Mouse (Mus musculus): ENCODE measurements around the gene Phldb2. TPM values are rescaled to one million over a fixed set of nuclear protein-coding genes. Genes with fewer than 3 reads are reported as not detected.

Gene Phldb2
- polyA plus RNA-seq, 1 experiment from 2014 or later = 7.2 TPM

DNA sequence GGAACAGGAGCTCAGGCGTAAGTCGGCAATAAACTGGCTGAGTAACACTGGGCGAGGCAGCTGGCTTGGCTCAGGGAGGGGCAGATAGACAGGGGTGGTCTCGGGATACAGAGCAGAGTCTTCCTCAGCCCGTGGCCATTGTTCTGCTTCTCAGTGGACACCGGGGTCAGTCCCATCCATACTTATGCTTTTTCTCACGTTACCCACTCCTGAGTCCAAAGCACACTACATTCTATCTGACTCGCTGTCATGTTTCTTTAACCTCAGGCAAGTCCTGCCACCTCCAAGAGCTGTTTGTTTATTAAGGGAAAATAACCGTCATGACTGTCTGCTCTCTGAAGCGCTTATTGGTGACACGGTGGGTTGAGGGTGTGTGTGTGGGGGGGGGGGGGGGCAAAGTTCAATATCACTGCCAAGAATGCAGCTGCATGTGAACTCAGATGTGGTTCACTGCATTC, 8.2 kb downstream of the Phldb2 start:
- WGBS = 50% methylated on average over 11 of the region's 11 CpGs
- Histone ChIP-seq H3K36me3 (no peaks in the 10 kb centered on the region), H3K27ac (replicated peaks) (no peak overlapping the region), H3K9ac (no peak overlapping the region), H3K4me2 (no peak overlapping the region), H3K27me3 (no peaks in the 10 kb centered on the region), H3K4me3 (no peak overlapping the region), H3K9me3 (no peaks in the 10 kb centered on the region), H3K4me1 (replicated peaks) (no peaks in the 10 kb centered on the region)
- ATAC-seq (ENCODE audit: low FRiP score, low read depth) = no peak

DNA sequence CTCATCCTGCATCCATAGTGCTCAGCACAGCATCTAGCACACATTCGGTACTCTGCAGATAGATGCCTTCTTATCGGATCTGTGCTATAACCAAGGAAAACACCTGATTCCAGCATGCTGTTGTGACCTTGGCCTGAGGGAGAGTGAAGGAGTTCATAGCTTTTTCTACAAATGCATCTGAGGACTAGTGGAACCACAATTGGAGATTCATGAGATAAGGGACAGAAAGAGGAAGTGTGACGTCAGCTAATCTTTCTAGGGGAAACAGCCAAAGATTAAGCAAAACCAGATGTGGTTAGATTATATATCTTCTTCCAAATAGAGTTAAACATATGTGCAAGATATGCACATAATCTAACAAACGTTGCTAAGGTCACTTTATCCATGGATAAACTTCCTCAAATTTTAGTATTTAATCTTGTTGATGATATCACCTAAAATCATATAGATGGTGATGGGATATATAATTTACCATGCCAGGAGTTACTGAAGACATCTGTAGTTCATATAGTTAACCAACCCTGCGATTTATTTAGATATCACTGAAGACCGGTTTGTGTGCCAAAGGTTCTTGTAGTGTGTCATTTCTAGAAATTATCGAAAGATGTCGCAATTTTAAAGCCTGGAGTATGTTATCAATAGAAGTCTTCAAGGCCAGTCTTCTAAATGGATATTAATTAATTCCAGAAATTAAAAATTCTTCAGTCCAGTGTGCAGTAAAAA, 11.1 kb downstream of the Phldb2 start:
- H3K36me3 ChIP-seq = no peaks in the 10 kb centered on the region
- H3K27me3 ChIP-seq = no peaks in the 10 kb centered on the region
- no peak overlapping the region for H3K9ac ChIP-seq
- no peak overlapping the region for H3K27ac ChIP-seq (replicated peaks)
- no peak for ATAC-seq (ENCODE audit: low FRiP score, low read depth)
- no peak overlapping the region for H3K4me3 ChIP-seq
- H3K4me1 ChIP-seq (replicated peaks) = no peaks in the 10 kb centered on the region
- no peak overlapping the region for H3K4me2 ChIP-seq
- H3K9me3 ChIP-seq = no peaks in the 10 kb centered on the region
- WGBS = 88% methylated on average over 8 of the region's 8 CpGs

DNA sequence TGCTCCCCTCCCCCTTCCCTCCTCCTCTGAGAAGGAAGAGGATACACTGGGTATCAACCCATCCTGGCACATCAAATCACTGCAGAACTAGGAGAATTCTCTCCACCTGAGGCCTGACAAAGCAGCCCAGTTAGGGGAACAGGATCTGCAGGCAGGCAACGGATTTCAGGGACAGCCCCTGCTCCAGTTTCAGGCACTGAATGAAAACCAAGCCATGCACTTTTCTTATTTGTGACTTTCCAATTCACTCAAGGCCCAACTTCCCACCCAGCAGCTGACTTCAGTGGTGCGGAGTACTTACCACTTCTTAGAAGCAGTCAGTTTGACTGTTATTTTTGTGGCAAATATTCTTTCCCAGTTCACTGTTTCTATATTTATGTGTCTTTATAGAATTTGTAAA, 12.7 kb downstream of the Phldb2 start:
- 86% methylated on average over 2 of the region's 2 CpGs for WGBS
- no peak for ATAC-seq (ENCODE audit: low FRiP score, low read depth)
- H3K9ac ChIP-seq = no peak overlapping the region
- no peaks in the 10 kb centered on the region for H3K9me3 ChIP-seq
- no peaks in the 10 kb centered on the region for H3K27me3 ChIP-seq
- no peak overlapping the region for H3K27ac ChIP-seq (replicated peaks)
- 0 out of 2 replicates have a peak, but pooled peaks cover 9% of the 10 kb centered on the region for H3K4me1 ChIP-seq (replicated peaks)
- no peak overlapping the region for H3K4me3 ChIP-seq
- no peak overlapping the region for H3K4me2 ChIP-seq
- no peaks in the 10 kb centered on the region for H3K36me3 ChIP-seq

DNA sequence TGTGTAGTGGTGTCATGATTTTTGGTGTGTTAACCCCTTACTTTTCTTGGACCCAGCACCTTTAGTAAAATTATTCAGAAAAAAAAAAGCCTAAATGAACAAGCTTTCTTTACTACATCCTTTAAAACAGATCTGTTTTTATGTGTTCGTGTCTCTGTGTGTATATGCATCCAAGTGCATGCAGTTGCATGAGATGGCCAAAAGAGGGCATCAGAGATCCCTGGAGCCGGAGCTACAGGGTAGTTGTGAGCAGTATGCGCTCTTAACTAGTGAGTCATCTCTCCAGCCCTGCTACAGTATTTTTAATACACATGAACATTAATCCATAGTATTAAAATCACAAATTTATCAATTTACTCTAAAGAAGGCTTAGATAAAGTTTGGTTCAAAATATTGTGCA, 14.0 kb downstream of the Phldb2 start:
- Histone ChIP-seq H3K9ac (no peak overlapping the region), H3K4me1 (replicated peaks) (0 out of 2 replicates have a peak, but pooled peaks cover 9% of the 10 kb centered on the region), H3K4me3 (no peak overlapping the region), H3K27ac (replicated peaks) (no peak overlapping the region), H3K27me3 (no peaks in the 10 kb centered on the region), H3K9me3 (no peaks in the 10 kb centered on the region), H3K4me2 (no peak overlapping the region), H3K36me3 (no peaks in the 10 kb centered on the region)
- ATAC-seq (ENCODE audit: low FRiP score, low read depth) = no peak
- WGBS = 98% methylated on average over 3 of the region's 3 CpGs

DNA sequence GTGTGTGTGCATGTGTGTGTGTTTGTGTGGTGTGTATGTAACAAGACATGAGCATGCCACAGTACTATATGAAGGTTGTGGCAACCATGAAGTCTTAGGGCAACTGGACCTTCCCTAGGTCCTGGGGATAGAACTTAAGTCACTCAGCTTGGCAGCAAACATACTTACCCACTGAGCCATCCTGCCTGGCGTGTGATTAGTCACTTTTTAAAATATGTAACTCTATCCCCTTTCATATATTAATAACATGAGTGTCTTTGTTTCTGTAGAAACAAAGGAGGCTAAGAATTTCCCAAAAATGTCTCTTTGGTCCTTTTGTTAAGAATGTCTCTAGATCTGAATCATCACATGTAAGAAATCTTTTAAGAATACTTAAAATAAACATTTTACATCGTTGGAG, 16.0 kb downstream of the Phldb2 start:
- H3K4me1 ChIP-seq (replicated peaks) = 0 out of 2 replicates have a peak, but pooled peaks cover 9% of the 10 kb centered on the region
- no peak overlapping the region for H3K9ac ChIP-seq
- H3K9me3 ChIP-seq = no peaks in the 10 kb centered on the region
- no peak overlapping the region for H3K27ac ChIP-seq (replicated peaks)
- ATAC-seq (ENCODE audit: low FRiP score, low read depth) = no peak
- WGBS = 66% methylated on average over 2 of the region's 2 CpGs
- H3K4me2 ChIP-seq = no peak overlapping the region
- no peak overlapping the region for H3K4me3 ChIP-seq
- H3K36me3 ChIP-seq = no peaks in the 10 kb centered on the region
- no peaks in the 10 kb centered on the region for H3K27me3 ChIP-seq

DNA sequence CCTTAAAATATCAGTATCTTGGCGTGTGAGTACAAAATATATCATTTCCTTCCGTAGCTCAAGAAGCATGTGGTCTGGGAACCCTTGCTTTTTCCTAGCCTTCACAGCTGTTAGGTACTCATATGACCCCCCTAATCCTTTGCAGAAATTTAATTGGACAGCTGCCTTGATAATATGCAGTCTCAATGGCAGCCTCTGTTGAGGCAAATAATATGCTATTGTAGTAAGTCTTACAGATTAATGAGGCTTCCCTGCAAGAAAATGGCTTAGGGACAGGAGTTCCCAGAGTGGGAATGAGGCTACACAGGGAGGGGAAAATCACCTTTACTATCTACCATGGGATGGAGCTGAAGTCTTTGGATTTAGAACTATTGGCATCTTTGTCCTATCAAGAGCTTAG, 16.9 kb downstream of the Phldb2 start:
- H3K4me3 ChIP-seq = no peak overlapping the region
- H3K4me1 ChIP-seq (replicated peaks) = 0 out of 2 replicates have a peak, but pooled peaks cover 9% of the 10 kb centered on the region
- peak; percentile 42; the same call in 1 of the 2 replicates for ATAC-seq (ENCODE audit: low FRiP score, low read depth)
- no peak overlapping the region for H3K27ac ChIP-seq (replicated peaks)
- H3K9me3 ChIP-seq = no peaks in the 10 kb centered on the region
- H3K36me3 ChIP-seq = no peaks in the 10 kb centered on the region
- H3K27me3 ChIP-seq = no peaks in the 10 kb centered on the region
- 56% methylated on average over 2 of the region's 2 CpGs for WGBS
- H3K9ac ChIP-seq = no peak overlapping the region
- no peak overlapping the region for H3K4me2 ChIP-seq

DNA sequence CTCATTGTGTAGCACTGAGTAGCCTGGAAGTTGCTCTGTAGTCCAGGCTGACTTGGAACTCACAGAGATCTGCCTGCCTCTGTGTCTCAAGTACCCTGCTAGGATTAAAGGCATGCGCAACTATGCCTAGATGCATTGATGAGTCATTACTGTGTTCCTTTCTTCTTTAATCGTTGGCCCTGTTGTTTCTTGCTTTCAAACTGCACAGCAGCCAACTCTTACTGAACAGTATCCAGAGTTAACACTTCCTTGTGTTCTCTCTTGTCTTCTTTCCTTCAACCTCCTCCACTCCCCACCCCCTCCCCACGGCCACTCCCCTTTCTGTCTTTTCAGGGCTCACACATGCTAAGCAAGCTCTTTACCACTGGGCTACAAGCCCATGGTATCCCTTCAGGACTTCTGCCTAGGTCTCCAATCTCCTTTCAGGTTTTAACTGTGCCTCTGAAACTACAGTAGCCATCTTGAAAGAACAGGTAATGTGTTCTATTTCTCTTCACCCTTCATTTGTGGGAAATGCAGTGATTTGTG, 17.4 kb downstream of the Phldb2 start:
- Histone ChIP-seq H3K27me3 (no peaks in the 10 kb centered on the region), H3K36me3 (no peaks in the 10 kb centered on the region), H3K4me3 (no peak overlapping the region), H3K9me3 (no peaks in the 10 kb centered on the region), H3K9ac (no peak overlapping the region), H3K4me2 (no peak overlapping the region), H3K27ac (replicated peaks) (no peak overlapping the region), H3K4me1 (replicated peaks) (0 out of 2 replicates have a peak, but pooled peaks cover 9% of the 10 kb centered on the region)
- ATAC-seq (ENCODE audit: low FRiP score, low read depth) = no peak
- 78% methylated on average over 3 of the region's 3 CpGs for WGBS

DNA sequence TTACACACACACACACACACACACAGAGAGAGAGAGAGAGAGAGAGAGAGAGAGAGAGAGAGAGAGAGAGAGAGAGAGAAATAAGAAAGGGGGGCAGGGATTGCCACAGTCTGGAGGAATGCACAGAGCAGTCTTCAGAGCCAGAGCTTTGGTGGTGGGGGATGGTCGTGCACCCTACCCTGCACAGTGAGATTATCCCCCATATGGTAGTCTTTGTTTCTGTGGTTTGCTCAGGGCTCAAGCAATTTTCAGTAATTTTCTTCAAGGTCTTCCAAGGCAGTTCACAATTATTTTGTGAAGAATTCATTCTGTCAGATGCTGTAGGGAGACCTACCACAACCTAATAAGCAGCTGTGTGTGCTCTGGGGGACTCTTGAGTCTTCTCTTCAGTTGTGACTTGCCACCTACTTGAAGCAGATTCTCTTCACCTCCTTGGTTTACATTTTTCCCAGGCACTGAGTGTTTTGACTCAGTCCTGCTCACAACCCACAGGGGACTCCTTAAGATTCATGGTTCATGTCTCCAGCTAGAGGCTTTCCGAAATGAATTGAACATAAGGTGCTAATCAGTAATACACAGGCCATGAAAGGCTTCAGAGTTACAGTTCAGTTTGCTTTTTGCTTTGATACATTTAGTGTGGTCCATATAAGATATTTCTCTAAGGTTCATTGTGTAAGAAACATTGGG, 18.5 kb downstream of the Phldb2 start:
- H3K36me3 ChIP-seq = no peaks in the 10 kb centered on the region
- H3K27ac ChIP-seq (replicated peaks) = no peak overlapping the region
- H3K9me3 ChIP-seq = no peaks in the 10 kb centered on the region
- no peak overlapping the region for H3K4me2 ChIP-seq
- H3K4me3 ChIP-seq = no peak overlapping the region
- WGBS = 67% methylated on average over 2 of the region's 2 CpGs
- no peak overlapping the region for H3K9ac ChIP-seq
- H3K27me3 ChIP-seq = no peaks in the 10 kb centered on the region
- 0 out of 2 replicates have a peak, but pooled peaks cover 9% of the 10 kb centered on the region for H3K4me1 ChIP-seq (replicated peaks)
- no peak for ATAC-seq (ENCODE audit: low FRiP score, low read depth)

DNA sequence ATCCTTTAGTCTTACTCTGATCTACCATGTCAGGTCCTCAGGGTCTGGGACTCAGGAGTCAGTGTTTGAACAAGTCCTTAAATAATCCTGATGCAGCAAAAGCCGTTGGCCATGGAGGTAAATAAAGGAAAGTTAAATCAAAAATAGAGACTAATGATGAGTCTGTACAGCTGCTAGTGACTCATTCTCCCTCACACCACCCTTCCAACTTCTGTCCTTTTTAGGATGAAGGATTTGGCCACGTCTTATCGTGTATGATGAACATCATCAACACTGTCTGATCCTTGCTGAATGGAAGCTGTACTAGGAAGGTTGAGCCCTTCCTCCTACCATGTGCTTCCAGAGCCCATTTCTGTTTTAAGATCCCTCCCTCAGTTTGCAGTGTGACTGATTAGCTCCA, 23.1 kb downstream of the Phldb2 start:
- Histone ChIP-seq H3K9me3 (no peaks in the 10 kb centered on the region), H3K27ac (replicated peaks) (no peak overlapping the region), H3K36me3 (no peaks in the 10 kb centered on the region), H3K4me2 (no peak overlapping the region), H3K4me3 (no peak overlapping the region), H3K27me3 (no peaks in the 10 kb centered on the region), H3K9ac (no peak overlapping the region), H3K4me1 (replicated peaks) (no peaks in the 10 kb centered on the region)
- no peak for ATAC-seq (ENCODE audit: low FRiP score, low read depth)
- 94% methylated on average over 3 of the region's 3 CpGs for WGBS

DNA sequence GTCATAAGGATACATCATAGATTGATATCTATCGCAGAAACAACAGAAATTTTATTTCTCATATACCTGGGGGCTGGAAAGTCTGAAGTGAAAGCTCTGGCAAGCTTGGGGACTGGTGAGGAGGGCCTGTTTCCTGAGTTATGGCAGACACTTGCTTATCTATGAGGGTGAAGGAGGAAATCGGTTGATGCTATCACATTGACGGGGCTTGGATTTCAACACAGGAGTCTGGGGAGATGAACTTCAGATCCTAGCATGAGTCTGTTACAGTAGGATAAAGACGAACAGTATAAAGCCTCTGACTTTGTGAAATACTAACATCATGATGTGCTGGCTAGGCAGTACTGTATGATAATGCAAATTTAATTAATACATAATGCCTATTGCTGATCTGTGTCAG, 25.3 kb downstream of the Phldb2 start:
- 90% methylated on average over 4 of the region's 4 CpGs for WGBS
- H3K9me3 ChIP-seq = no peaks in the 10 kb centered on the region

DNA sequence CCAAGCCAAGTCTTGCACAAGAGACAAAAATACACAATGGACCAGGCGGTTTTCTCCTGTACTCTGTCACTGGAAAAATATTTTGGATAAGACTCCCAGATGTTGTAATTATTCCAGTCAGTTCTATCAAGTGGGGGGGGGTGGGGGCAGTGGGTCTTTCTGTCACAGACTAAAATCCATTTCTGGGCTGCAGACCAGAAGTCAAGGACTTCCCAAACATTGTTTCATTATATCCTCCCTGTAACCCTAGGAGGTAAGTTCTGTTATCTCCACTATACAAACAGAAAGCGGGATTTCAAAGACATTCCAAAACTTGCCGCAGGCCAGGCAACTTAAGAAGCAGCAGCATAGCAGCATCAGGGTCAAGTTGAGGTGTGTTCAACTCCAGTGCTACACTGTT, 25.8 kb downstream of the Phldb2 start:
- no peak for ATAC-seq (ENCODE audit: low FRiP score, low read depth)
- H3K27ac ChIP-seq (replicated peaks) = no peak overlapping the region
- no peaks in the 10 kb centered on the region for H3K27me3 ChIP-seq
- no peaks in the 10 kb centered on the region for H3K36me3 ChIP-seq
- H3K4me2 ChIP-seq = no peak overlapping the region
- no peak overlapping the region for H3K4me3 ChIP-seq
- 76% methylated on average over 3 of the region's 3 CpGs for WGBS
- no peak overlapping the region for H3K9ac ChIP-seq
- H3K4me1 ChIP-seq (replicated peaks) = no peaks in the 10 kb centered on the region
- H3K9me3 ChIP-seq = no peaks in the 10 kb centered on the region

More for the DNA sequence above, 25.3 kb downstream of the Phldb2 start:
- H3K27me3 ChIP-seq = no peaks in the 10 kb centered on the region
- no peaks in the 10 kb centered on the region for H3K4me1 ChIP-seq (replicated peaks)
- H3K4me3 ChIP-seq = no peak overlapping the region
- no peak overlapping the region for H3K9ac ChIP-seq
- H3K36me3 ChIP-seq = no peaks in the 10 kb centered on the region
- no peak overlapping the region for H3K27ac ChIP-seq (replicated peaks)
- no peak overlapping the region for H3K4me2 ChIP-seq
- ATAC-seq (ENCODE audit: low FRiP score, low read depth) = no peak

DNA sequence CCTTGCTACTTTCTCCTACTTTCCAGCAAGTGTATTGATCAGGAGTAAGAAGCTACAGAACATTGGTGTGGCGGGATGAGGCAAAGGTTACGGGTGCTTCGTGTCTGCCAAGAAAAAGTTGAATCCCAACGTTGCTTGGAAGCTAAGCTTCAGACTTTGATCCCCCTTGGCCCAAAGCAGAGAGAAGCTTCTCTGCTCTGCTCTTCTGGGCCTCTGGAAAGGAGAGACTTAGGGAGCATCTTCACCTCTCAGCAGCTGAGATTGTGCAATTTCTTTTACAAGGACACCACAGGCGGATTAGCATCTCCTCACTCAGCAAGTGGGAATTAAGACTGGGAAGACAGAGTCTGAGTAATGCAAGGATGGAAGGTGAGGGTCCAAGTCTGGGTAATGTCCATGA, 26.5 kb downstream of the Phldb2 start:
- Histone ChIP-seq H3K4me2 (no peak overlapping the region), H3K9me3 (no peaks in the 10 kb centered on the region), H3K4me1 (replicated peaks) (no peaks in the 10 kb centered on the region), H3K9ac (no peak overlapping the region), H3K4me3 (no peak overlapping the region), H3K27ac (replicated peaks) (no peak overlapping the region), H3K36me3 (no peaks in the 10 kb centered on the region), H3K27me3 (no peaks in the 10 kb centered on the region)
- 86% methylated on average over 5 of the region's 5 CpGs for WGBS
- ATAC-seq (ENCODE audit: low FRiP score, low read depth) = no peak
